ENCODE assay signal across 18 mouse cellular contexts in genomic region chr14:121951399-121952045, GRCm38 (mm10). TPM values are rescaled to one million over a fixed set of nuclear protein-coding genes. Genes with fewer than 3 reads are reported as not detected.
A peak's percentile ranks its signal among the peaks of the same experiment; 100 is the strongest.
DNase-seq lines count a peak whose midpoint lies in the region; ATAC-seq and TF ChIP-seq lines count a peak whose summit lies in the region.
"Had no signal": no experiment of that assay in that cellular context is flagged by ENCODE, and none has a peak within 500 bp of the region (broad histone marks: within the 10 kb centered on the region; RNA-seq: fewer than 3 reads in every experiment).

No protein-coding gene starts in this region.

- no peak for TF ChIP-seq EP300 in stomach, postnatal 0 days (optimal IDR thresholded peaks at IDR 0.05)

- H3K27me3 ChIP-seq in liver, embryonic 12.5 days (replicated peaks) = no peaks in the 10 kb centered on the region
- H3K27me3 ChIP-seq in stomach, postnatal 0 days (ENCODE audit: control insufficient read depth, insufficient read depth, low read length) = no peaks in the 10 kb centered on the region
- no peaks in the 10 kb centered on the region for H3K27me3 ChIP-seq in kidney, embryonic 16.5 days (ENCODE audit: insufficient read depth, low read length)
- H3K27me3 ChIP-seq in midbrain, embryonic 15.5 days (replicated peaks) = no peaks in the 10 kb centered on the region
- H3K27me3 ChIP-seq: hindbrain, embryonic 12.5 days; midbrain, embryonic 13.5 days; Patski had no signal

- no peak overlapping the region for H3K4me2 ChIP-seq in liver, embryonic 12.5 days
- no peak overlapping the region for H3K4me2 ChIP-seq in stomach, postnatal 0 days (replicated peaks; ENCODE audit: low read depth)
- no peak overlapping the region for H3K4me2 ChIP-seq in kidney, embryonic 16.5 days (replicated peaks; ENCODE audit: low read depth, low read length)
- H3K4me2 ChIP-seq in midbrain, embryonic 15.5 days = no peak overlapping the region
- H3K4me2 ChIP-seq: hindbrain, embryonic 12.5 days; midbrain, embryonic 13.5 days had no signal

- 30% methylated on average over 2 of the region's 2 CpGs for WGBS in liver, embryonic 12.5 days (ENCODE audit: insufficient replicate concordance)
- WGBS in stomach, postnatal 0 days = 60% methylated on average over 2 of the region's 2 CpGs
- WGBS in kidney, embryonic 16.5 days = 71% methylated on average over 2 of the region's 2 CpGs
- WGBS in midbrain, embryonic 15.5 days = 90% methylated on average over 2 of the region's 2 CpGs

- H3K4me3 ChIP-seq in liver, embryonic 12.5 days = no peak overlapping the region
- H3K4me3 ChIP-seq in stomach, postnatal 0 days (ENCODE audit: low read depth, low read length) = no peak overlapping the region
- no peak overlapping the region for H3K4me3 ChIP-seq in kidney, embryonic 16.5 days (ENCODE audit: low read length)
- no peak overlapping the region for H3K4me3 ChIP-seq in midbrain, embryonic 15.5 days
- H3K4me3 ChIP-seq: hindbrain, embryonic 12.5 days; midbrain, embryonic 13.5 days had no signal

- ATAC-seq in erythroblast, adult 5-6 weeks (replicated peaks; ENCODE audit: low FRiP score, poor library complexity, severe bottlenecking) = 0 out of 2 replicates have a peak, but pooled peaks have one; percentile 35
- ATAC-seq in liver, embryonic 12.5 days = peak; percentile 83
- peak; percentile 88 for ATAC-seq in stomach, postnatal 0 days (ENCODE audit: low FRiP score, low TSS enrichment)
- no peak for ATAC-seq in kidney, embryonic 16.5 days (ENCODE audit: low FRiP score, low TSS enrichment)
- no peak for ATAC-seq in midbrain, embryonic 15.5 days (replicated peaks)
- ATAC-seq: midbrain, embryonic 13.5 days; Patski had no signal

- no peak for TF ChIP-seq CTCF in stomach, postnatal 0 days (IDR thresholded peaks at IDR 0.05; ENCODE audit: low read depth)

- no peak overlapping the region for H3K9ac ChIP-seq in liver, embryonic 12.5 days
- H3K9ac ChIP-seq in stomach, postnatal 0 days (ENCODE audit: low read length) = no peak overlapping the region
- H3K9ac ChIP-seq in kidney, embryonic 16.5 days (replicated peaks; ENCODE audit: low read length) = no peak overlapping the region
- no peak overlapping the region for H3K9ac ChIP-seq in midbrain, embryonic 15.5 days
- H3K9ac ChIP-seq: hindbrain, embryonic 12.5 days; midbrain, embryonic 13.5 days had no signal

- peaks cover 14% of the 10 kb centered on the region for H3K36me3 ChIP-seq in liver, embryonic 12.5 days
- no peaks in the 10 kb centered on the region for H3K36me3 ChIP-seq in stomach, postnatal 0 days (ENCODE audit: control insufficient read depth, insufficient read depth, low read length)
- peaks cover 7% of the 10 kb centered on the region; the same call in 1 of the 2 replicates for H3K36me3 ChIP-seq in kidney, embryonic 16.5 days (ENCODE audit: insufficient read depth, low read length)
- H3K36me3 ChIP-seq in midbrain, embryonic 15.5 days (replicated peaks) = no peaks in the 10 kb centered on the region
- H3K36me3 ChIP-seq: hindbrain, embryonic 12.5 days had no signal

- no peaks in the 10 kb centered on the region for H3K9me3 ChIP-seq in liver, embryonic 12.5 days (replicated peaks)
- no peaks in the 10 kb centered on the region for H3K9me3 ChIP-seq in stomach, postnatal 0 days (ENCODE audit: control insufficient read depth, low read length)
- H3K9me3 ChIP-seq in kidney, embryonic 16.5 days (ENCODE audit: low read length) = no peaks in the 10 kb centered on the region
- no peaks in the 10 kb centered on the region for H3K9me3 ChIP-seq in midbrain, embryonic 15.5 days
- H3K9me3 ChIP-seq: hindbrain, embryonic 12.5 days; midbrain, embryonic 13.5 days had no signal

- DNase-seq in heart, postnatal 4 days = peak; percentile 4
- DNase-seq in heart, adult 8-10 months (ENCODE audit: low spot score) = no peak
- DNase-seq in stomach, postnatal 0 days (ENCODE audit: low spot score) = peak; percentile 37
- DNase-seq in thymus, postnatal 25 days = no peak
- DNase-seq: adrenal gland, postnatal 36 days; cerebellum, adult 11 months; embryo, embryonic 11 days; kidney, postnatal 4 days; lung, adult 2 months; right cerebral cortex, postnatal 14 days had no signal

- peaks cover 28% of the 10 kb centered on the region for H3K4me1 ChIP-seq in liver, embryonic 12.5 days
- no peaks in the 10 kb centered on the region for H3K4me1 ChIP-seq in stomach, postnatal 0 days (replicated peaks; ENCODE audit: control insufficient read depth, insufficient read depth)
- peaks cover 4% of the 10 kb centered on the region; the same call in 1 of the 2 replicates for H3K4me1 ChIP-seq in kidney, embryonic 16.5 days (ENCODE audit: insufficient read depth, low read length)
- no peaks in the 10 kb centered on the region for H3K4me1 ChIP-seq in midbrain, embryonic 15.5 days
- H3K4me1 ChIP-seq: hindbrain, embryonic 12.5 days; midbrain, embryonic 13.5 days had no signal

- 0 out of 2 replicates have a peak overlapping the region, but pooled peaks have one; percentile 6 for H3K27ac ChIP-seq in liver, embryonic 12.5 days
- H3K27ac ChIP-seq in stomach, postnatal 0 days (replicated peaks) = no peak overlapping the region
- no peak overlapping the region for H3K27ac ChIP-seq in kidney, embryonic 16.5 days (ENCODE audit: low read length)
- H3K27ac ChIP-seq in midbrain, embryonic 15.5 days = no peak overlapping the region
- H3K27ac ChIP-seq: hindbrain, embryonic 12.5 days; midbrain, embryonic 13.5 days had no signal

RNA-seq across cellular contexts. Expression of gene Gpr183, which starts 13.5 kb away (rescaled TPM):
- 1 to 10 TPM; 2.8 to 3.3 TPM for total RNA-seq in heart, postnatal 4 days (2021)
- 1 to 10 TPM in 3 of 4 experiments, under 1 TPM in 1; 0.87 to 1.7 (median 1.1) TPM for total RNA-seq in heart, adult 8-10 months (2022)
- 0.19 and 1.7 TPM in 2 replicates for total RNA-seq in erythroblast, adult 5-6 weeks (2015; ENCODE audit: low replicate concordance)
- 0.98 and 2.3 TPM in 2 replicates for total RNA-seq in erythroblast, adult 5-6 weeks (2017; ENCODE audit: low replicate concordance)
- 1.8 and 2.1 TPM in 2 replicates for polyA plus RNA-seq in liver, embryonic 12.5 days (2016; fragmentation: Nextera tagmentation; extraction: Ambion mirVana)
- polyA plus RNA-seq in stomach, postnatal 0 days (2015; fragmentation: Nextera tagmentation; extraction: Ambion mirVana) = 1.8 and 2.0 TPM in 2 replicates
- 4.0 and 4.9 TPM in 2 replicates for polyA plus RNA-seq in kidney, embryonic 16.5 days (2015; fragmentation: Nextera tagmentation; extraction: Ambion mirVana)
- polyA plus RNA-seq in midbrain, embryonic 15.5 days (2015; fragmentation: Nextera tagmentation; extraction: Ambion mirVana) = 1.0 and 1.1 TPM in 2 replicates
- polyA plus RNA-seq: Patski had no signal

RNA-seq across cellular contexts. Expression of gene Gpr18, which starts 35.9 kb away (rescaled TPM):
- not detected for total RNA-seq in heart, postnatal 4 days (2021)
- total RNA-seq in heart, adult 8-10 months (2022) = under 1 TPM in 3 of 4 experiments, not detected in 1; 0.16 to 0.23 (median 0.19) TPM
- total RNA-seq in erythroblast, adult 5-6 weeks (2015; ENCODE audit: low replicate concordance) = 0.63 TPM in 1 of 2 replicates, not detected in the other
- total RNA-seq in erythroblast, adult 5-6 weeks (2017; ENCODE audit: low replicate concordance) = 0.42 and 0.51 TPM in 2 replicates
- polyA plus RNA-seq in liver, embryonic 12.5 days (2016; fragmentation: Nextera tagmentation; extraction: Ambion mirVana) = 0.08 TPM in 1 of 2 replicates, not detected in the other
- 0.06 and 0.08 TPM in 2 replicates for polyA plus RNA-seq in stomach, postnatal 0 days (2015; fragmentation: Nextera tagmentation; extraction: Ambion mirVana)
- polyA plus RNA-seq in kidney, embryonic 16.5 days (2015; fragmentation: Nextera tagmentation; extraction: Ambion mirVana) = not detected in 2 replicates
- 0.18 TPM in 1 of 2 replicates, not detected in the other for polyA plus RNA-seq in midbrain, embryonic 15.5 days (2015; fragmentation: Nextera tagmentation; extraction: Ambion mirVana)
- total RNA-seq: left cerebral cortex, adult 8-10 months had no signal
- polyA plus RNA-seq: hindbrain, embryonic 12.5 days had no signal

Comparison
In these comparisons a context has a peak if more than half of its experiments do, and no peak if none do; other contexts are left out.
1. DNase-seq: peak in heart, postnatal 4 days (single experiment) and stomach, postnatal 0 days (single experiment); none in heart, adult 8-10 months (single experiment) and thymus, postnatal 25 days (single experiment).
2. ATAC-seq: peak in erythroblast, adult 5-6 weeks (single experiment), liver, embryonic 12.5 days (single experiment) and stomach, postnatal 0 days (single experiment); none in kidney, embryonic 16.5 days (single experiment) and midbrain, embryonic 15.5 days (single experiment).